37 mouse cellular contexts compared by ENCODE assay signal in genomic region chr4:115557861-115558561, GRCm38 (mm10). TPM values are rescaled to one million over a fixed set of nuclear protein-coding genes. Genes with fewer than 3 reads are reported as not detected.
DNase-seq lines count a peak whose midpoint lies in the region; ATAC-seq and TF ChIP-seq lines count a peak whose summit lies in the region.
"Had no signal": no experiment of that assay in that cellular context is flagged by ENCODE, and none has a peak within 500 bp of the region (broad histone marks: within the 10 kb centered on the region; RNA-seq: fewer than 3 reads in every experiment).

No protein-coding gene starts in this region.

- TF ChIP-seq POLR2A in kidney, adult 2 months (IDR thresholded peaks at IDR 0.05; ENCODE audit: low read depth, low read length), result no peak

- no peak for ATAC-seq in kidney, postnatal 0 days (replicated peaks; ENCODE audit: low FRiP score, low read depth)
- no peak for ATAC-seq in forebrain, embryonic 14.5 days
- ATAC-seq: activated CD4-positive, CD25-positive, alpha-beta regulatory T cell, adult 4 months; forebrain, embryonic 16.5 days; Patski had no signal

- H3K27ac ChIP-seq in kidney, adult 2 months (ENCODE audit: insufficient read depth, low read depth, low read length), result peak overlapping the region; percentile 78; the same call in 1 of the 2 replicates
- H3K27ac ChIP-seq in kidney, postnatal 0 days, result peak overlapping the region; percentile 42; the same call in 1 of the 2 replicates
- H3K27ac ChIP-seq in forebrain, embryonic 14.5 days (ENCODE audit: low read depth, low read length), result no peak overlapping the region
- H3K27ac ChIP-seq: embryonic facial prominence, embryonic 10.5 days; embryonic facial prominence, embryonic 13.5 days; forebrain, embryonic 12.5 days; heart, embryonic 13.5 days; hindbrain, embryonic 15.5 days had no signal

- H3K4me3 ChIP-seq in kidney, adult 2 months (ENCODE audit: insufficient read depth, low read depth, low read length), result no peak overlapping the region
- no peak overlapping the region for H3K4me3 ChIP-seq in kidney, postnatal 0 days (replicated peaks; ENCODE audit: low read depth, low read length)
- no peak overlapping the region for H3K4me3 ChIP-seq in forebrain, embryonic 14.5 days (ENCODE audit: low read depth, low read length)
- H3K4me3 ChIP-seq: embryonic facial prominence, embryonic 10.5 days; embryonic facial prominence, embryonic 13.5 days; erythroblast, embryonic 14.5 days; forebrain, embryonic 12.5 days; heart, embryonic 13.5 days; hindbrain, embryonic 15.5 days had no signal

- 48% methylated on average over 4 of the region's 4 CpGs for WGBS in kidney, adult 2 months
- WGBS in kidney, postnatal 0 days, result 58% methylated on average over 4 of the region's 4 CpGs
- 44% methylated on average over 4 of the region's 4 CpGs for WGBS in forebrain, embryonic 14.5 days

- no peak for TF ChIP-seq CTCF in kidney, adult 2 months (conservative IDR thresholded peaks at IDR 0.05; ENCODE audit: insufficient read depth, insufficient read length, low read depth, low read length)
- no peak for TF ChIP-seq CTCF in kidney, postnatal 0 days (IDR thresholded peaks at IDR 0.05; ENCODE audit: low read depth)

- no peak overlapping the region for H3K4me2 ChIP-seq in kidney, postnatal 0 days (ENCODE audit: low read length)
- no peak overlapping the region for H3K4me2 ChIP-seq in forebrain, embryonic 14.5 days (ENCODE audit: low read length)
- H3K4me2 ChIP-seq: embryonic facial prominence, embryonic 13.5 days; forebrain, embryonic 12.5 days; heart, embryonic 13.5 days; hindbrain, embryonic 15.5 days had no signal

- H3K4me1 ChIP-seq in kidney, adult 2 months (ENCODE audit: control insufficient read depth, insufficient read depth, low read length), result peaks cover 12% of the 10 kb centered on the region; the same call in 1 of the 2 replicates
- no peaks in the 10 kb centered on the region for H3K4me1 ChIP-seq in kidney, postnatal 0 days (replicated peaks; ENCODE audit: insufficient read depth, low read length)
- H3K4me1 ChIP-seq in forebrain, embryonic 14.5 days (ENCODE audit: control insufficient read depth, insufficient read depth, low read length), result no peaks in the 10 kb centered on the region
- H3K4me1 ChIP-seq: embryonic facial prominence, embryonic 10.5 days; embryonic facial prominence, embryonic 13.5 days; forebrain, embryonic 12.5 days; heart, embryonic 13.5 days; hindbrain, embryonic 15.5 days had no signal

- no peaks in the 10 kb centered on the region for H3K9me3 ChIP-seq in kidney, postnatal 0 days (replicated peaks; ENCODE audit: low read length)
- H3K9me3 ChIP-seq in forebrain, embryonic 14.5 days (replicated peaks; ENCODE audit: control insufficient read depth, low read length), result no peaks in the 10 kb centered on the region
- H3K9me3 ChIP-seq: embryonic facial prominence, embryonic 10.5 days; embryonic facial prominence, embryonic 13.5 days; forebrain, embryonic 12.5 days; G1E; heart, embryonic 13.5 days; hindbrain, embryonic 15.5 days had no signal

- no peak overlapping the region for H3K9ac ChIP-seq in kidney, postnatal 0 days (ENCODE audit: low read depth, low read length)
- no peak overlapping the region for H3K9ac ChIP-seq in forebrain, embryonic 14.5 days (ENCODE audit: low read length)
- H3K9ac ChIP-seq: embryonic facial prominence, embryonic 13.5 days; forebrain, embryonic 12.5 days; heart, embryonic 13.5 days; hindbrain, embryonic 15.5 days had no signal

- H3K27me3 ChIP-seq in kidney, adult 2 months (replicated peaks; ENCODE audit: control insufficient read depth, insufficient read depth, low read length), result no peaks in the 10 kb centered on the region
- no peaks in the 10 kb centered on the region for H3K27me3 ChIP-seq in kidney, postnatal 0 days (ENCODE audit: insufficient read depth, low read length)
- no peaks in the 10 kb centered on the region for H3K27me3 ChIP-seq in forebrain, embryonic 14.5 days (replicated peaks; ENCODE audit: control insufficient read depth, insufficient read depth, low read length)
- H3K27me3 ChIP-seq: embryonic facial prominence, embryonic 13.5 days; forebrain, embryonic 12.5 days; heart, embryonic 13.5 days; hindbrain, embryonic 15.5 days; Patski had no signal

- peak; percentile 68 for DNase-seq in kidney, adult 2 months
- DNase-seq in kidney, adult 18-20 months, result no peak
- no peak for DNase-seq in kidney, postnatal 0 days (ENCODE audit: low spot score)
- DNase-seq in kidney, adult 11 months, result no peak
- DNase-seq in R1 (ENCODE audit: low read depth, low spot score), result peak; percentile 93
- DNase-seq in gastrocnemius, postnatal 25 days, result no peak
- DNase-seq in forebrain, embryonic 14.5 days (ENCODE audit: low spot score), result no peak
- DNase-seq: adrenal gland, adult 8-10 months; adrenal gland, postnatal 25 days; B cell, adult 2 months; cerebellum, adult 11-12 months; cerebellum, adult 8-10 months; cerebellum, postnatal 10 days; cerebellum, postnatal 36 days; embryo, embryonic 11 days; gastrocnemius, postnatal 10 days; heart, adult 18-20 months; heart, postnatal 14 days; heart, postnatal 4 days had no signal

- H3K36me3 ChIP-seq in kidney, adult 2 months (ENCODE audit: control insufficient read depth, insufficient read depth, low read length), result no peaks in the 10 kb centered on the region
- no peaks in the 10 kb centered on the region for H3K36me3 ChIP-seq in kidney, postnatal 0 days (ENCODE audit: insufficient read depth, low read length)
- no peaks in the 10 kb centered on the region for H3K36me3 ChIP-seq in forebrain, embryonic 14.5 days (ENCODE audit: control insufficient read depth, insufficient read depth, low read length)
- H3K36me3 ChIP-seq: embryonic facial prominence, embryonic 10.5 days; embryonic facial prominence, embryonic 13.5 days; forebrain, embryonic 12.5 days; G1E; heart, embryonic 13.5 days; hindbrain, embryonic 15.5 days had no signal

RNA-seq across cellular contexts. Expression of gene Cyp4a31, which starts 5.4 kb away (rescaled TPM):
- 234 and 244 TPM in 2 replicates for polyA plus RNA-seq in kidney, adult 2 months (2012; rRNA removed)
- 49.7 and 50.6 TPM in 2 replicates for polyA plus RNA-seq in kidney, postnatal 0 days (2015; fragmentation: Nextera tagmentation; extraction: Ambion mirVana)
- total RNA-seq in gastrocnemius, postnatal 25 days (2021), result not detected
- not detected in 2 replicates for polyA plus RNA-seq in forebrain, embryonic 14.5 days (2014; fragmentation: Nextera tagmentation; extraction: Ambion mirVana)
- total RNA-seq: adrenal gland, postnatal 25 days; CH12.LX; G1E; gastrocnemius, postnatal 10 days; gastrocnemius, postnatal 4 days; heart, adult 18-20 months; heart, postnatal 14 days; heart, postnatal 4 days had no signal
- polyA plus RNA-seq: activated CD4-positive, CD25-positive, alpha-beta regulatory T cell, adult 4 months; brain, embryonic 14.5 days; cortical plate, adult 2 months; embryonic facial prominence, embryonic 10.5 days; embryonic facial prominence, embryonic 13.5 days; erythroblast, embryonic 14.5 days; forebrain, embryonic 12.5 days; forebrain, embryonic 16.5 days; G1E; heart, embryonic 13.5 days; heart, embryonic 16.5 days; hindbrain, embryonic 11.5 days; hindbrain, embryonic 15.5 days; intestine, embryonic 14.5 days; Patski had no signal

RNA-seq across cellular contexts. Expression of gene Cyp4a10, which starts 39.9 kb away (rescaled TPM):
- polyA plus RNA-seq in kidney, adult 2 months (2012; rRNA removed), result 368 and 393 TPM in 2 replicates
- polyA plus RNA-seq in kidney, postnatal 0 days (2015; fragmentation: Nextera tagmentation; extraction: Ambion mirVana), result 34.7 and 35.5 TPM in 2 replicates
- not detected for total RNA-seq in gastrocnemius, postnatal 25 days (2021)
- not detected in 2 replicates for polyA plus RNA-seq in forebrain, embryonic 14.5 days (2014; fragmentation: Nextera tagmentation; extraction: Ambion mirVana)
- total RNA-seq: adrenal gland, postnatal 25 days; CH12.LX; gastrocnemius, postnatal 10 days; heart, adult 18-20 months had no signal
- polyA plus RNA-seq: activated CD4-positive, CD25-positive, alpha-beta regulatory T cell, adult 4 months; brain, embryonic 14.5 days; cortical plate, adult 2 months; embryonic facial prominence, embryonic 10.5 days; embryonic facial prominence, embryonic 13.5 days; erythroblast, embryonic 14.5 days; forebrain, embryonic 12.5 days; forebrain, embryonic 16.5 days; G1E; heart, embryonic 13.5 days; heart, embryonic 16.5 days; hindbrain, embryonic 11.5 days; hindbrain, embryonic 15.5 days; intestine, embryonic 14.5 days; Patski had no signal

RNA-seq across cellular contexts. Expression of gene Cyp4a32, which starts 42.8 kb away (rescaled TPM):
- polyA plus RNA-seq in kidney, adult 2 months (2012; rRNA removed), result 0.60 and 0.91 TPM in 2 replicates
- polyA plus RNA-seq in kidney, postnatal 0 days (2015; fragmentation: Nextera tagmentation; extraction: Ambion mirVana), result 0.24 TPM in 1 of 2 replicates, not detected in the other
- not detected for total RNA-seq in gastrocnemius, postnatal 25 days (2021)
- not detected in 2 replicates for polyA plus RNA-seq in forebrain, embryonic 14.5 days (2014; fragmentation: Nextera tagmentation; extraction: Ambion mirVana)
- total RNA-seq: adrenal gland, adult 8-10 months; adrenal gland, postnatal 25 days; CH12.LX; gastrocnemius, adult 18-20 months; gastrocnemius, postnatal 10 days; gastrocnemius, postnatal 4 days; heart, adult 18-20 months; heart, postnatal 14 days; heart, postnatal 4 days had no signal
- polyA plus RNA-seq: activated CD4-positive, CD25-positive, alpha-beta regulatory T cell, adult 4 months; brain, embryonic 14.5 days; cortical plate, adult 2 months; embryonic facial prominence, embryonic 10.5 days; embryonic facial prominence, embryonic 13.5 days; erythroblast, embryonic 14.5 days; forebrain, embryonic 12.5 days; forebrain, embryonic 16.5 days; G1E; heart, embryonic 13.5 days; heart, embryonic 16.5 days; hindbrain, embryonic 11.5 days; hindbrain, embryonic 15.5 days; intestine, embryonic 14.5 days; Patski had no signal

Comparison
In these comparisons a context has a peak if more than half of its experiments do, and no peak if none do; other contexts are left out.
1. DNase-seq: peak in kidney, adult 2 months (single experiment) and R1 (single experiment); none in kidney, adult 18-20 months (single experiment), kidney, postnatal 0 days (single experiment), kidney, adult 11 months (single experiment), gastrocnemius, postnatal 25 days (single experiment) and forebrain, embryonic 14.5 days (single experiment).
2. RNA of gene Cyp4a31, which starts 5.4 kb away (polyA plus RNA-seq): 234 to 244 TPM in kidney, adult 2 months and 49.7 to 50.6 TPM in kidney, postnatal 0 days; not detected in forebrain, embryonic 14.5 days; every median in the first group is over 10 times any median in the second.
3. RNA of gene Cyp4a10, which starts 39.9 kb away (polyA plus RNA-seq): 368 to 393 TPM in kidney, adult 2 months and 34.7 to 35.5 TPM in kidney, postnatal 0 days; not detected in forebrain, embryonic 14.5 days; every median in the first group is over 10 times any median in the second.